Mouse (Mus musculus) MEL (cell line): ENCODE measurements at regions not wholly inside any gene's neighbourhood (a gene's known extent, or its start where the extent isn't known, plus 50 kb on each side); places are given as distances from the start of the nearest gene placed in this dataset.

Experiments used
- DNase-seq: peaks from one replicate; pipeline ENCODE4 v3.0.0; 2011; ENCODE audit warnings: low read depth, low spot score
- H3K27ac ChIP-seq: 2 replicates; pipeline ENCODE4 v1.5.1; 2012; ENCODE audit warnings: low read depth, mild to moderate bottlenecking, control low read depth, low read length, moderate library complexity; ENCODE audit not compliant: control insufficient read depth
- H3K27me3 ChIP-seq, 2 experiments: fragments of 150-350 bp in 1 of 2; sonication (generic) in 1 of 2; 2 replicates each; pipeline ENCODE4 v1.6.1; 2012; ENCODE audit warnings: low read length in 2 of 2, mild to moderate bottlenecking in 2 of 2, improper control_type of control experiment in 1 of 2, moderate library complexity in 1 of 2; ENCODE audit not compliant: insufficient read depth in 2 of 2, control insufficient read depth in 1 of 2
- H3K36me3 ChIP-seq, 2 experiments: 2 replicates each; pipeline ENCODE4 v1.6.1; 2012 to 2014; ENCODE audit warnings: low read length in 2 of 2, improper control_type of control experiment in 1 of 2, inconsistent platforms in 1 of 2, mild to moderate bottlenecking in 1 of 2; ENCODE audit not compliant: insufficient read depth in 2 of 2, control insufficient read depth in 1 of 2
- H3K4me1 ChIP-seq, 2 experiments: fragments of 150-350 bp in 1 of 2; sonication (generic) in 1 of 2; 2 replicates each; pipeline ENCODE4 v1.6.1; 2012; ENCODE audit warnings: low read length in 2 of 2, improper control_type of control experiment in 1 of 2, mild to moderate bottlenecking in 1 of 2; ENCODE audit not compliant: insufficient read depth in 2 of 2, control insufficient read depth in 1 of 2
- H3K4me3 ChIP-seq, 2 experiments: fragments of 150-350 bp in 1 of 2; sonication (generic) in 1 of 2; 2 replicates each; pipeline ENCODE4 v1.5.1; 2012; ENCODE audit warnings: low read depth in 2 of 2, low read length in 2 of 2, mild to moderate bottlenecking in 2 of 2, moderate library complexity in 2 of 2, control low read depth in 1 of 2, improper control_type of control experiment in 1 of 2; ENCODE audit not compliant: control insufficient read depth in 1 of 2, insufficient read depth in 1 of 2
- H3K79me2 ChIP-seq: 2 replicates; pipeline ENCODE4 v1.6.1; 2012; ENCODE audit warnings: mild to moderate bottlenecking, low read length, moderate library complexity; ENCODE audit not compliant: control insufficient read depth, poor library complexity, insufficient read depth
- H3K9ac ChIP-seq: 2 replicates; pipeline ENCODE4 v1.6.1; 2012; ENCODE audit warnings: low read depth, mild to moderate bottlenecking, control low read depth, low read length, moderate library complexity; ENCODE audit not compliant: control insufficient read depth, poor library complexity, severe bottlenecking
- H3K9me3 ChIP-seq: fragments of 150-350 bp; sonication (generic); replicated peaks from 2 replicates; pipeline ENCODE4 v1.6.1; 2012; ENCODE audit warnings: mild to moderate bottlenecking, low read length, improper control_type of control experiment, moderate library complexity; ENCODE audit not compliant: insufficient read depth
- CHD1 ChIP-seq: IDR thresholded peaks from 2 replicates; pipeline ENCODE4 v1.6.1; 2012; ENCODE audit warnings: low read depth, mild to moderate bottlenecking, inconsistent platforms, low read length, improper control_type of control experiment
- E2F4 ChIP-seq: IDR thresholded peaks from 2 replicates; pipeline ENCODE4 v1.6.1; 2011; ENCODE audit warnings: low read depth, low read length, improper control_type of control experiment, borderline replicate concordance
- ETS1 ChIP-seq: IDR thresholded peaks from 2 replicates; pipeline ENCODE4 v1.6.1; 2012; ENCODE audit warnings: low read depth, mild to moderate bottlenecking, inconsistent platforms, low read length, improper control_type of control experiment, moderate library complexity
- GABPA ChIP-seq: IDR thresholded peaks from 2 replicates; pipeline ENCODE4 v1.6.1; 2012; ENCODE audit warnings: low read depth, mild to moderate bottlenecking, inconsistent platforms, low read length, improper control_type of control experiment, moderate library complexity
- GATA1 ChIP-seq: IDR thresholded peaks from 2 replicates; pipeline ENCODE4 v1.6.1; 2011; ENCODE audit warnings: low read depth, low read length, improper control_type of control experiment
- MAFK ChIP-seq: IDR thresholded peaks from 2 replicates; pipeline ENCODE4 v1.6.1; 2011; ENCODE audit warnings: low read depth, mild to moderate bottlenecking, low read length, improper control_type of control experiment, borderline replicate concordance
- MAZ ChIP-seq: IDR thresholded peaks from 2 replicates; pipeline ENCODE4 v1.6.1; 2012; ENCODE audit warnings: low read depth, mild to moderate bottlenecking, inconsistent platforms, low read length, improper control_type of control experiment
- MEF2A ChIP-seq: IDR thresholded peaks from 2 replicates; pipeline ENCODE4 v1.6.1; 2014; ENCODE audit warnings: low read depth, mild to moderate bottlenecking, inconsistent platforms, low read length, improper control_type of control experiment; ENCODE audit not compliant: poor library complexity, insufficient replicate concordance, severe bottlenecking; ENCODE audit errors: extremely low read depth
- POLR2AphosphoS5 ChIP-seq: IDR thresholded peaks from 2 replicates; pipeline ENCODE4 v1.6.1; 2012; ENCODE audit warnings: low read depth, borderline replicate concordance, mild to moderate bottlenecking, inconsistent platforms, low read length, moderate library complexity, mixed read lengths
- RAD21 ChIP-seq: IDR thresholded peaks from 2 replicates; pipeline ENCODE4 v1.6.1; 2011; ENCODE audit warnings: mild to moderate bottlenecking, low read depth, low read length, improper control_type of control experiment
- RCOR1 ChIP-seq: IDR thresholded peaks from 2 replicates; pipeline ENCODE4 v1.6.1; 2012; ENCODE audit warnings: low read depth, mild to moderate bottlenecking, inconsistent platforms, low read length, improper control_type of control experiment
- SMC3 ChIP-seq: IDR thresholded peaks from 2 replicates; pipeline ENCODE4 v1.6.1; 2011; ENCODE audit warnings: low read depth, low read length, improper control_type of control experiment
- TBP ChIP-seq: IDR thresholded peaks from 2 replicates; pipeline ENCODE4 v1.8.0; 2011; ENCODE audit warnings: low read depth, low read length, improper control_type of control experiment
- UBTF ChIP-seq: IDR thresholded peaks from 2 replicates; pipeline ENCODE4 v1.6.1; 2012; ENCODE audit warnings: low read depth, mild to moderate bottlenecking, inconsistent platforms, low read length, improper control_type of control experiment, moderate library complexity, borderline replicate concordance; ENCODE audit not compliant: insufficient read depth
- ZC3H11A ChIP-seq: IDR thresholded peaks from 2 replicates; pipeline ENCODE4 v1.6.1; 2012; ENCODE audit warnings: low read depth, mild to moderate bottlenecking, inconsistent platforms, low read length, improper control_type of control experiment
- ZMIZ1 ChIP-seq: IDR thresholded peaks from 2 replicates; pipeline ENCODE4 v1.6.1; 2012; ENCODE audit warnings: low read depth, mild to moderate bottlenecking, inconsistent platforms, low read length, improper control_type of control experiment, moderate library complexity
- ZNF384 ChIP-seq: IDR thresholded peaks from 2 replicates; pipeline ENCODE4 v1.6.1; 2012; ENCODE audit warnings: low read depth, mild to moderate bottlenecking, inconsistent platforms, low read length, improper control_type of control experiment

DNA sequence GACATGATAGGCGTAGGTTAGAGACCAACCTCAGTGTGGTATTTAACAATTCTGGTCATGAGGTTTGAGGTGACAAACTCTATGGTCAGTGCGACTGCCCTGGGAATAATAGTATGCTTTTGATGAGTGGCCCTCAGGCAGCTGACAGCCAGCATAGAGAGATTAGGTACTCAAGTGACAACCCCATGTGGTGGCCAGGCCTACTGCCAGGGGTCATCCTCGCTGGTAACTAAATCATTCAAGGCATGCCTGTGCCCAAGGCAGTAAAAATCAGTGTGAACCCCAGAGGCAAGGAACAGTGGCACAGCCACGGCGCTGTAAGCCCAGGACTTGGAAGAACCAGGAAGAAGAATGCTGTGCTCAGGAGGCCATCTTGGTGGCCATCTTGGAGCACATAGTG, 134.6 kb upstream of the Jarid2 start:
- Histone ChIP-seq H3K9me3 (no peaks in the 10 kb centered on the region), H3K36me3 (no peaks in the 10 kb centered on the region), H3K27ac (no peak overlapping the region), H3K4me1 (no peaks in the 10 kb centered on the region), H3K79me2 (no peaks in the 10 kb centered on the region), H3K9ac (no peak overlapping the region), H3K4me3 (no peak overlapping the region), H3K27me3 (no peaks in the 10 kb centered on the region; a peak in 1 of 4 replicates)
- TF ChIP-seq TBP (no peak), GABPA (no peak), POLR2AphosphoS5 (no peak), E2F4 (no peak), RCOR1 (no peak), ZMIZ1 (no peak), ZC3H11A (no peak), SMC3 (no peak), MAZ (no peak), UBTF (no peak)
- no peak for DNase-seq

GRCm38 (mm10) chr13:44597666-44598065, 131.6 kb upstream of the Jarid2 start:
- Histone ChIP-seq H3K36me3 (no peaks in the 10 kb centered on the region), H3K79me2 (no peaks in the 10 kb centered on the region), H3K4me3 (no peak overlapping the region), H3K4me1 (no peaks in the 10 kb centered on the region), H3K27ac (no peak overlapping the region), H3K27me3 (peaks cover 0 to 2% of the 10 kb centered on the region in 2 experiments; a peak in 1 of 4 replicates), H3K9ac (no peak overlapping the region), H3K9me3 (no peaks in the 10 kb centered on the region)
- no peak for DNase-seq
- TF ChIP-seq ETS1 (no peak), UBTF (no peak), GATA1 (no peak), MAZ (no peak), MEF2A (no peak), MAFK (no peak), RAD21 (no peak), POLR2AphosphoS5 (no peak), CHD1 (no peak), ZNF384 (no peak)
